Mouse (Mus musculus): Measurements from ENCODE around the gene Nbr1.
"Not testable (repeated sequence)": the region's sequence is repeated elsewhere in the genome, so short reads cannot be mapped to it uniquely, and the experiment has no call there.

The Nbr1 gene

GRCm38 (mm10) chr11:101620022-101620655, 68.2 kb downstream of the Nbr1 start:
- DNase-seq (ENCODE audit: low read depth): peak; percentile 48

- DNase-seq (ENCODE audit: low read depth): no peak
Observed at GRCm38 (mm10) chr11:101626649-101626994, 74.7 kb downstream of the Nbr1 start.

- DNase-seq (ENCODE audit: low read depth): peak; percentile 94
Observed at GRCm38 (mm10) chr11:101626995-101627856, 75.3 kb downstream of the Nbr1 start, which contains the start of gene Rdm1. TSS of gene Rdm1 (plus strand) at chr11:101627195.

GRCm38 (mm10) chr11:101627857-101628559, 76.1 kb downstream of the Nbr1 start:
- DNase-seq (ENCODE audit: low read depth): peak; percentile 96

- DNase-seq (ENCODE audit: low read depth): not testable (repeated sequence)
Observed at GRCm38 (mm10) chr11:101628733-101629417, 76.9 kb downstream of the Nbr1 start.

Data from induced T-regulatory cell, adult 2 months (primary cell).